Mouse (Mus musculus): ENCODE measurements around the gene Cep85l.

The Cep85l gene

DNA sequence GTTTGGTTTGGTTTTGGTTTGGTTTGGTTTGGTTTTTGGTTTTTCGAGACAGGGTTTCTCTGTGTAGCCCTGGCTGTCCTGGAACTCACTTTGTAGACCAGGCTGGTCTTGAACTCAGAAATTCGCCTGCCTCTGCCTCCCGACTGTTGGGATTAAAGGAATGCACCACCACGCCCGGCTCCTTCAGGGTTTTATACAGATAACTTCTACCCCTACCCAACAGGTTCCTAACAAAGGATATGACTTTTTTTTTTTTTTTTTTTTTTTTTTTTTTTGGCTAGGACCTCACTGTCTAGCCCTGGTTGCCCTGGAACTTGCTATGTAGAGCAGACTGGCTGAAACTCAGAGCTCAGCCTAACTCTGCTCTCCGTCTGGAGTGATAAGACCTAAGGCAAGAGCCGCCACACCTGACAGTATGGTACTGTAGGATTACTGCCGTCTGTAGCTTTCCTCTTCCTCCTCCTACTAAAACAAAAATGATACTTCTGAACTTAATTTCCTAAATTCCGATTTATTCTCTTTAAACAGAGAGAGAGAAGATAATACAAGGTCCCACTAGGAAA lies 37.5 kb downstream of the Cep85l start:
- no peak for DNase-seq (ENCODE audit: low read depth, low spot score)

DNA sequence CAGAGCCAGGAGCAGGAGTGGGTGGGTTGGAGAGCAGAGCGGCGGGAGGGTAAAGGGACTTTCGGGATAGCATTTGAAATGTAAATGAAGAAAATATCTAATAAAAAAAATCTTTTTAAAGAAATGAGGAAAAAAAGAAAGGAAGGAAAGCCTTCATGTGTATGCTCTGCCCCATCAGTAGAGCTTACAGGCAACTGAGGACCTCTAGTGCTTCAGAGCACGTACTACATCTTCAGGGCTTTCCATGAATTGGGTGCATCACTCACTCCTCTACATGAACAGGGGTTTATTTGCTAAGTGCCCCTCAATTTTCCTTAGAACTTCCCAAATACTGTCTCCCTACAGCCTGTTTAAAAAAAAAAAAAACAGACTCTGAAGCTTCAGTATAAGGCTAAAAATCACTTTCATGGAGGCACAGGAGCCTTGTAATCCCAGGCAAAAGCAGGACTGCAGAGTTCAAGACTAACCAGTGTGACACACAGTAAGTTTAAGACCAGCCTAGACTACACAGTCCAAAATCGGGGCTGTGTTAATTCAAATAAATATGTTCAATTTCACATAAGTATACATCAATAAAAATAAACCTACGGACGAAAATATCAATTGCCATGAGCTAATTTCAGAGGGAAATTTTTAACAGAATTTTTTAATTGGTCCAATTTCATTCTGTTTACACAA lies 38.3 kb downstream of the Cep85l start:
- no peak for DNase-seq (ENCODE audit: low read depth, low spot score)

DNA sequence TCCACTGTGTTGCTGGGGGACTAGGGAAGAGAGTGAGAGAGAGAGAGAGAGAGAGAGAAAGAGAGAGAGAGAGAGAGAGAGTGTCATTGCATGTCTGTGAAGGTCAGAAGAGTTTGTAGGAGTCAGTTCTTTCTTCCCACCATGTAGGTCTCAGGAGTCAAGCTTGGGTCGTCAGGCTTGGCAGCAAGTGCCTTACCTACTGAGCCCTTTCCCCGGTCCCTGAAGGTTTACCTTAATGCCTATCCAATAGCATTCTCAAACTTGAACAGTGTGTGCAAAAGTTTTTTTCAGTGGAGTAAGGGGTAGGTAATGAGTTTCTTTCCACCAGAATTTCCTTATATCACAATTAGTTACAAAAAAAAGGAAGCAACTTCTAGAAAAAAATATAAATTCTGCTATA lies 40.7 kb downstream of the Cep85l start:
- DNase-seq (ENCODE audit: low read depth, low spot score) = no peak

DNA sequence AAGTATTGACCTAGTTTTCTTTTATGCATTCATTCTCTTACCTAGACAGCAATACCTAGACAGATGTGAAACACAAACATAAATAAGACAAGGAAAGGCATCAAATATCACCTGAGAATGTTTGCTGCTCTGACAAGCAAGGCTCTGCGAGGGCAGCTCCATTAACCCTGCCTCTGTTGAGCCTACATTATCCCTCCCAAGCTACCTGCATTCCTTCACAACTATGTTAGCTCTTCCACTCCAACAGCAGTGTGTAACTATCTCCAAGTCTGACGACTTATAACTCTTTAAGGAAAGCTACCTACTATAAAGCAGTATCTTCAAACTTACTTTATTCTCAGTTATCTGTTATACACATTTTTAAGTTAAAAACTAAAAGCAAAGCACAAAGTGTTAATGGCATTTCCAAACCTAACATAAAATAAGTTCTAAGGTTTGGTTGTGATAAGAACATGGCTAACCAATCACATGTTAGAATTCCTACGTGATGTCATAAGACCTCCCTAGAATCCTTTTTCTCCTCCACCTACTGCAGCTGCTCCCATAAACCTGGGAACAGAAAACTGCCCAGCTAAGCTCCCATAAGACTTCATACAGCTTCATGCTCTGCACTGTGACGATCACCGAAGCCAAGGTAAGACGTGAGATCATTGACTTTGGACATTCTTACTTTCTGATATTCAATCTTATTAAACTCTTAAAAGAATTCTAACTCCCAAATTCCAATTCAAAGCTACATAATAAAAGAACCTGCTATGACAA lies 42.4 kb downstream of the Cep85l start, which contains the start of gene Pln:
Pln (plus strand) TSS at position 506 of the 762 bp plus-strand sequence.
- DNase-seq (ENCODE audit: low read depth, low spot score) = no peak

DNA sequence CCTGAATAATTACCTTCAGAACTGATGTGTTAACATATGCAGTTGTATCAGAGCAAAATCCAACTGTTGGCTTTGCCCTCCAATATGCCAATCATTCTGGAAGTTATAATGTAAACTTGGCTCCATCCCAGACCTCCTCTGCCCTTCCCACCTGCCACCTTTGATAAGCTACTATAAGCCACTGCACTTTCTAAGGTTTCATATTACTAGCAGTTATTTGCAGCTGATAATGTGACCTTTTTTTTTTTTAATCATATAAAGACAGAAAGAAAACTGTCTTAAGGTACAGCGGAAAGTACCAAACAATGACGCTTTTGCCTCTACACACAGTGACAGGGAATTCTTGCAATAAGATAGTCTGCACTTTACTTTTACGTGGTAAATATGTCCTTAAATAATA lies 43.8 kb downstream of the Cep85l start:
- DNase-seq (ENCODE audit: low read depth, low spot score) = no peak

DNA sequence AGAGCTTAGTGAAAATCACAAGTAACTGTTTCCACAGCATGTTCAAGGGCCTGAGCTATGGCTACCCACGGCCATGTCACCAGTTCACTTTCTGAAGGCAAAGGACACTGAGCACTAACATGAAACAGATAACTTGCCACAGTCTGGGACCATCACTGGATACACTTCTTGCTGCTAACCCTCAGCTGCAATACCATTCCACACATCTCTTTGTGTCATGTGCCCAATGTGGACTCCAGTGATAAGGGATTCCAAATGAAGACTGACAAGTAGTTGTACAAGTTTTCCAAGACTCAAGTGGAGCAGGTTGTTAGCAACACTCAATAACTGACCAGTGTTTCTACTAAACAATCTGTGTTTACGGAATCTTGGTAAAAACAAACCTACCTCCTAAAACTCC lies 44.5 kb downstream of the Cep85l start:
- no peak for DNase-seq (ENCODE audit: low read depth, low spot score)

DNA sequence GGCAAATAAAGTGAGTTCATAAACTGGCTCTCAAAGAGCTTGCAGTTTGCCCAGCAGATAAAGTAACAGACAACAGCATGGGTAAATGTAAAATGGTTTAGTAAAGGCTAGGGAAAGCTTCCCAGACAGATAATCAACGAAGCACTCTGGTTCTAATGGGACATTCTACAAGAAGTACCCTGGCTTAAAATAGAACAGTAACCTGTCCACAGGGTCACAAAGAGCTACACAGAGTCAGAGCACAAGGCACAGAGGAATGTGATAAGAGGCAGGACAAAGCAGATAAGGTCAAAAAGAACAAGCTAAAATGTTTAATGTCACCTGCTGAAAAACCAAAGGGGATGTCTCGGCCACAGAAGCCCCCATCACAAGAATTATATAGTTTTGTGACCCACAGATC lies 47.0 kb downstream of the Cep85l start:
- no peak for DNase-seq (ENCODE audit: low read depth, low spot score)

DNA sequence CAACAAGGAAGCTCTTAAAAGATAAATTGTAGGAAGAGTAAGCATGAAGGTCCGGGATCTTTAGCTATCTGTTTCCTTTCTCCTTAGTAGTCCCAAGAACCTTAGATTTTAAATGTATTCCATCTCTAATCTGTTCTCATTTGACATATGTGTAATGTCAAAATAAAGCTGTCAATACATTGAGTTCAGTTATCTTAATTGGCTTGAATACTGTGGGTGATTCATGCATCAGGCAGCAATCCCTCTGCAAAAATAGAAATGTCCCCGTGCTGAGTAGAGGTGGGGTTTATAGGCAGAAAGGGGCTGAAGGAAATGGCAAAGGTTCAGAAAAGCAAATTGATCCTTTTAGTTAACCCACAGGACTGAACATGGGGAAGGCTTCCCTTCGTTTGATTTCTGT lies 50.5 kb downstream of the Cep85l start:
- no peak for DNase-seq (ENCODE audit: low read depth, low spot score)

DNA sequence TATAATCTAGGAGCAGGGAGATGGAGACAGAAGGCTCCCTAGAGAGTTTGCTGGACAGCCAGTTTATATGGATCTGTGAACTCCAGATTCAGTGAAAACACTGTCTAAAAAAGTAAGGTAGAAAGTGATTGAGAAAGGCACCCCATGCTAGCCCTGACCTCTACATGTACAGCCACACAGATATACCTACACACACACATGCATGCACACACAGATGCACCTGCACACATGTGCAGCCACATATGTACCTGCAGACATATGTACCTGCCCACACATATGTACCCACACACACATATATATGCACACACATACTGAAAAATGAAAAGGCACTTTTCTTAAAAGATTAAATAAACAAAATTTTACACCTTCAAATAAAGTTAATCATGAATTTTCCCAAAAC lies 53.4 kb downstream of the Cep85l start:
- no peak for DNase-seq (ENCODE audit: low read depth, low spot score)

DNA sequence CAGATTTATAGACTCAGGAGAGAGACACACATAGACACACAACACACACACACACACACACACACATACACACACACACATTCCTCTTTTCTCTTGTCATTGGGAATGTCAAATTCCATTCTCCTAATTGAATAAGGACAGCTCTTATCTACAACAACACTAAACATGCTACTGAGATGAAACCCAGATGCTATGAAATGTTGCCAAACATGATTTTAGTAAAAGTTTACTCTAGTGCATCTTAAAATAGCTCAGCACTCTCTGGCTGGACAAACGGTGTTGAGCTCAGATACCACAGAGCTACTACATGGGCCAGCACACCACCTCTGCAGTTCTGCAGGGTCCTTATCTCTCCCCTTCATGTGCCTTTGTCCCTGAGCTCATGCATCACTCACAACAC lies 55.1 kb downstream of the Cep85l start:
- DNase-seq (ENCODE audit: low read depth, low spot score) = no peak

DNA sequence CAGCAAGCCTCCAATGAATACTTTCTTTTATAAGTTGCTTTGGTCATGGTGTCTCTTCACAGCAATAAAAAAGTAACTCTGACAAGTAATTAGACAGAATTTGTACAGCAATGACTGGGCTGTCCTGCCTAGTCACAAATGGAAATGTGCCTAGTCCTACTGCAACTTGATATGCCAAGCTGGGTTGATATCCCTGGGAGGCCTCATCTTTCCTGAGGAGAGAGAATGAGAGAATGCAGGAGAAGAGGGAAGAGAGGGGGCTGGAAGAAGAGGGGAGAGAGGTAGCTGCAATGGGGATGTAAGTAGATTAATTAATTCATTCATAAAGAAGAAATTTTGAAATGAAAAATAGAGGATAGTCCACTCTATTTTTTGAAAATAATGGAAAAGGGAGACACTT lies 56.4 kb downstream of the Cep85l start:
- no peak for DNase-seq (ENCODE audit: low read depth, low spot score)

DNA sequence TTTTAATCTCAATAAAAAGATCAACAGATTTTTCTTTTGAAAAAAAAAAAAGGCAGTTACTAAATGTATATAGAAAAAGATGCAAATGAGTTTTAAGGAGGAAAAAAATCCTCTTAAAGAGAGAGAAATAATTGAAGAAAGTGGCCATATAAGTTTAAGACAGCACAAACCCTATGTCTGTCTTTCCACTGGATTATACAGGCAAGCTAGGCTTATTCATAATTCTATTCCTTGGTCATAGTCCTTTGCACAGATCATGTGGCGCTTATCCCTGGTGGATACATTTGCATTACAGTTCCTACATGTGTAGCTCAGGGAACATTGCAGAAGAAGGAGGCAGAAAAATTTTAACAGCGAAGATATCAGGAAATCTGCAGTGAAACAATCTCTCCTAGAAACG lies 73.1 kb downstream of the Cep85l start:
- DNase-seq (ENCODE audit: low read depth, low spot score) = no peak

DNA sequence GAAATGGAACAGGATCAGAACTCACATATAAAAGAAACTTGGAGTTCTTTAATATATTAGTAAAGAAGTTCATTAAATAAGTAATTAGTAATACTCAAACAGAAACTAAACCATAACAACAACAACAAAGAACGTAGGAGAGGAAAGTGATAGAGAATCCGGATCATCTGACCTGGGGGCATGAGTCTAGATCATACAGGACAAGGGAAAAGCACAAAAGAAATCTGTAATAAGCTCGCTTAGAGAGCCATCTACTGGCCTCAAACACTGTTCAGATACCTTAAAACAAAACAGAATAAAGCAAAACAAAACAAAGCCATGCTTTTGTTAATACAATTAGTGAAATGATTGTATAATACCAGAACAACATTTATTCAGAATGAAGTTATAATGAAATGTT lies 73.9 kb downstream of the Cep85l start:
- DNase-seq (ENCODE audit: low read depth, low spot score) = no peak

DNA sequence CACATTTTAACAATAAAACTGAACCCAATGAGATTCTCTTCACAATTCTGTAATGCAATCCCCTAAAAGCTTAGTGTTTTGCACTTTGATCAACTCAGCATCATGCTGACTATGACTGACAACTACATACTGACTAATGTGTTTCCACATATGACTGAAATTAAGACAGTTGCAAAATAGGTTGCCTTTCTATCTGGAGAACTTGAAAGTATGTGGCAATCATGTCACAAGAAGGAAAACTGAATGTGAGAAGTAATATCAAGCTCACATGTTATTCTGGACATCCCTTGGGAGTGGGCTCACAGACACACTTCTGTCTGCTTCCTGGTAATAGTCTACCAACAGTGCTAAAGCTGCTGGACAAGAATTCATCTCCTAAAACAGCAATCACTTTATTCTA lies 94.6 kb downstream of the Cep85l start:
- DNase-seq (ENCODE audit: low read depth, low spot score) = no peak

DNA sequence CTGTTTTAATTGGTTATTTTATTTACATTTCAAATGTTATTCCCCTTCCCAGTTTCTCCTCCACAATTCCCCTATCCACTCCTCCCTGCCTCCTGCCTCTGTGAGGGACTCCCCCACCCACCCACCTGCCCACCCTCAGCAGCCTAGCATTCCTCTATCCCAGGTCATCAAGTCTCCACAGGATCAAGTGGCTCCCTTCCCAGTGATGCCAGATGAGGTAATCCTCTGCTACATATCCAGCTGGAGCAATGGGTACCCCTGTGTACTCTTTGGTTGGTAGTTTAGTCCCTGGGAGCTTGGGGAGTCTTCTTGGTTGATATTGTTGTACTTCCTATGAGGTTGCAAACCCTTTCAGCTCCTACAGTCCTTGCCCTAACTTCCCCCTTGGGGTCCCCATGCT lies 107.5 kb downstream of the Cep85l start:
- no peak for DNase-seq (ENCODE audit: low read depth, low spot score)

DNA sequence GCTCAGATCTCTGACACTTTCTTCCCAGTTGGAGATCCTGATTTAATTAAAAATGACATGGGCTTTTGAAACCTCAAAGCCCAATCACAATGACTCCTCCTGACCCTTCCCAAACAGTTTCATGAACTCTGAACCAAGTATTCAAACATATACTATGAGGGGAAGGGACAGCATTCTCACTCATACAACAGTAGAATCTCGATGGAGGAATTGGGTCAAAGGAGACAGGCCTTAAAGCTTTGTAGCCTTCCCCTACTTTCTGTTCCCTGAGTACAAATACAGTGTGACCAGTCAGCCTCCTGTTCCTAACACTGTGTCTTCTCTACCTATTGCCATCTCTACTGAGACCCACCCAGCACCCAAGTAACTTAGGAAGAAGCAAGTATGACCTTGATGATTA lies 117.7 kb downstream of the Cep85l start:
- no peak for DNase-seq (ENCODE audit: low read depth, low spot score)

DNA sequence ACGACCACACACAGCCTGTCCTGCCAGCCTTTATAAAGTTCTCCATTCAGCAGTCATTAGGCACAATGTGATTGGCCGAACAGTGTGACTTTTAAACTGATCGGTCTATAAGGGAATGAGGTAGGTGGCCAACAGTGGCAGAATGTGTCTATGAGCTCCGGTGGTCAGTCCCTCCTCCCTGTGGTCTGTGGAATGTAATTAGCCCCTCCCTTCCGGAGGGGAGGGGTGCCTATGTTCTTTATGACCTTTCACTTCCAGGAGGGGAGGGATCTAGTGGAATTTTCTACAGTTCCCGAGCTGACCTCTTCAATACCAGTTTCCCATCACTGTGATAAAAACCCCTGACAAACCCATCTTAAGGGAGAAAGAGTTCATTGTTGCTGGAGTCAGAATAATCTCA lies 144.4 kb downstream of the Cep85l start:
- DNase-seq (ENCODE audit: low read depth, low spot score) = no peak

DNA sequence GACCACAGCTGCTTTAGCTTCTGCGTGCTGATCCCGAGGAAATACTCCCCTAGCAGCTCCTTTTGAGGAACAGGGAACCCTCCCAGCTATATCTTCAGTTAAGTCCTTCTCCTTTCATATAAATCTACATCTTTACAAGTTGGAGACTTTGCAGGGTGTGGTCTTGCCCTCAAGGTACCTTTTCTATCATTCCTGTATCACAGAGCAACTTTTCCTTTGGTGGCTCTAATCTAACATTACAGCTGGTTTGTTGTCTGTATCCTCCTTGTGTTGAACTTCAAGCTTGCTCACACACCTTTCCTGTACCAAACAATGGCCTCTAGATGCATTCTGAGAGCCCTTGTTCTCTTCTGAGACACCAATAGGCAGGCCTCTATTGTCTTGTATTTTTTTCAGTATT lies 145.1 kb downstream of the Cep85l start:
- DNase-seq (ENCODE audit: low read depth, low spot score) = no peak

DNA sequence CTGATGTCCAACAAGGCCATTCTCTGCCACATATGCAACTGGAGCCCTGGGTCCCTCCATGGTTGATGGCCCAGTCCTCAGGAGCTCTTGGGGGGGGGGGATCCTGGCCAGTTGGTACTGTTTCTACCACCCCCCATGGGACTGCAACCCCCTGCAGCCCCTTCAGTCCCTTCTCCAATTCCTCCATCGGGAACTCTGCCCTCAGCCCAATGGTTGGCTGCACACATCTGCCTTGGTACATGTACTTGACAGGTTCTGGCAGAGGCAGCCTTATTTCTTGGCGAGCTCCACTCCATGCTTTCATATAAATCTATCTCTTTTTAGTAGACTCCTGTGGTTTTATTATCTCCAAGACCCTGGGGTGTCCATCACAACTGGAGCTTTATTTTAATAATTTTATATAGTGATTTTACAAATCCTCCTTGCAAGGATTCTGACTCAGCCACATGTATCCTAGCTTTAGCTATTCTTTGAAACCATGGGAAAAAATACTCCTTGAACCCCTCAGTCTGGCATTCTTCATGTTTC lies 145.6 kb downstream of the Cep85l start:
- DNase-seq (ENCODE audit: low read depth, low spot score) = no peak

DNA sequence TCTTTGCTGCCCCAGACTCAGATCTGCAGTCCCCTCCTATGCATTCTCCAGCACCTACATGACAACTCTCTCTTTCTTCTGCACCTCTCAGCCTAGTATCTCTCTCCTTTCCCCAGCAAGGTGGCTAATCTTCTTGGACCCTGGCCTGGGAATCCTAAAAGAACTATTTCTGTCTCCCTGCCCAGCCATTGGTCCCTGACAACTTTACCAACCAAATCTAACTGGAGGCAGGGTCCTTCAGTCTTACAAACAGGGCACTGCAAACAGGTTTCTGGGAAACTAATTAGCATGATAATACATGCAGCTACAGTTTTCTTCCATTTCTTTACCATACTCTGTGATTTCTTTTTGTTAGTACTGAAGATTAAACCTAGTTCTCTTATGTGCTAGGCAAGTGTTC lies 148.9 kb downstream of the Cep85l start:
- DNase-seq (ENCODE audit: low read depth, low spot score) = no peak

DNA sequence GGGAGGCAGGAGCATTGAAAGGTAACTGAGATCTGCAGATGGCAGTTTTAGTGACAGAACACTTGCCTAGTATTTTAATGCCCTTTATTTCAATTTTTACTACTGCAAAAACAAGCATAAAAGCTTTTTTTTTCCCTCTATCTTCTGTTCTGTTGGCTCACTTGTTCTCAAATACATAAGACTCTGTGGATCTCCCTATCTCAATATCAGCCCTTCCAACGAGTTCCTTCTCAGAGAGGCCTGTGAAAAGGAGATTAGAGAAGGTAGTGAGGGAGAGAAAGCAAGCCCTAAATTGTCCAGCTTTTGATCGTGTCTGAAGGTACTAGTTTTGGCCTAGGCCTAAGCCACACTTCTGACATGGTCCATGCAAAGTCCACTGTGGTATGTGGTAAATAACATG lies 150.6 kb downstream of the Cep85l start:
- DNase-seq (ENCODE audit: low read depth, low spot score) = no peak
